Mouse (Mus musculus) kidney, adult 2 months (tissue): ENCODE data around the gene Mtg2. TPM values are rescaled to one million over a fixed set of nuclear protein-coding genes. Genes with fewer than 3 reads are reported as not detected.

ENCODE experiments used
- DNase-seq: peaks from one replicate; pipeline ENCODE4 v3.0.0; 2021
- H3K27ac ChIP-seq: fragments of 200-500 bp; 2 replicates; pipeline ENCODE4 v1.5.1; 2012; ENCODE audit warnings: low read depth, low read length, control low read depth, inconsistent platforms; ENCODE audit not compliant: insufficient read depth
- H3K27me3 ChIP-seq: fragments of 200-500 bp; replicated peaks from 2 replicates; pipeline ENCODE4 v1.6.1; 2012; ENCODE audit warnings: mild to moderate bottlenecking, moderate library complexity, low read length, inconsistent platforms; ENCODE audit not compliant: control insufficient read depth, insufficient read depth
- H3K36me3 ChIP-seq: fragments of 200-500 bp; 2 replicates; pipeline ENCODE4 v1.6.1; 2012; ENCODE audit warnings: mild to moderate bottlenecking, moderate library complexity, low read length, inconsistent platforms; ENCODE audit not compliant: control insufficient read depth, insufficient read depth
- H3K4me1 ChIP-seq: fragments of 200-500 bp; 2 replicates; pipeline ENCODE4 v1.6.1; 2011; ENCODE audit warnings: low read length; ENCODE audit not compliant: control insufficient read depth, insufficient read depth
- H3K4me3 ChIP-seq: fragments of 200-500 bp; 2 replicates; pipeline ENCODE4 v1.5.1; 2011; ENCODE audit warnings: mild to moderate bottlenecking, low read depth, low read length, control low read depth; ENCODE audit not compliant: insufficient read depth
- CTCF ChIP-seq: fragments of 200-500 bp; conservative IDR thresholded peaks from 2 replicates; pipeline ENCODE4 v1.5.1; 2011; ENCODE audit warnings: low read depth, mild to moderate bottlenecking, control low read depth, low read length, moderate library complexity, mixed read lengths; ENCODE audit not compliant: insufficient read depth, insufficient read length
- POLR2A ChIP-seq: fragments of 200-500 bp; IDR thresholded peaks from one replicate; pipeline ENCODE4 v1.6.1; 2011; ENCODE audit warnings: low read depth, low read length, control low read depth
- WGBS: fragments of 180-500 bp; shearing (Covaris S2); methylation state at CpG from one replicate; pipeline ENCODE4 v1.1.7; 2018; 5-methylcytosine and 5-hydroxymethylcytosine counted together
- polyA plus RNA-seq: library from polyadenylated mRNA; depleted of rRNA; stranded (reverse); fragments of >200 nt; gene quantifications from 2 replicates; pipeline ENCODE4 v1.2.3, GENCODE M21; 2012; rRNA removed

Gene Mtg2
- polyA plus RNA-seq, 1 experiment, result 26.2 TPM

GRCm38 (mm10) chr2:180133231-180133630 lies 62.8 kb downstream of the Mtg2 start:
- no peak overlapping the region for H3K27ac ChIP-seq
- no peaks in the 10 kb centered on the region for H3K36me3 ChIP-seq
- TF ChIP-seq POLR2A (no peak), CTCF (no peak)
- 99% methylated on average over 4 of the region's 4 CpGs for WGBS
- no peak overlapping the region for H3K4me3 ChIP-seq
- DNase-seq, result no peak
- H3K27me3 ChIP-seq, result no peaks in the 10 kb centered on the region
- no peaks in the 10 kb centered on the region for H3K4me1 ChIP-seq

GRCm38 (mm10) chr2:180133911-180134310 lies 63.5 kb downstream of the Mtg2 start:
- Histone ChIP-seq H3K36me3 (no peaks in the 10 kb centered on the region), H3K4me1 (no peaks in the 10 kb centered on the region), H3K27ac (no peak overlapping the region), H3K27me3 (no peaks in the 10 kb centered on the region), H3K4me3 (no peak overlapping the region)
- no peak for DNase-seq
- no peak for TF ChIP-seq CTCF
- TF ChIP-seq POLR2A, result no peak
- WGBS, result 76% methylated on average over 3 of the region's 3 CpGs

- H3K36me3 ChIP-seq, result no peaks in the 10 kb centered on the region; the same call in 1 of the 2 replicates
Observed at GRCm38 (mm10) chr2:180135414-180135813, 65.0 kb downstream of the Mtg2 start.

More at GRCm38 (mm10) chr2:180135414-180135813, 65.0 kb downstream of the Mtg2 start:
- Histone ChIP-seq H3K27me3 (no peaks in the 10 kb centered on the region), H3K27ac (no peak overlapping the region), H3K4me1 (peaks cover 1% of the 10 kb centered on the region; the same call in 1 of the 2 replicates), H3K4me3 (no peak overlapping the region)
- TF ChIP-seq POLR2A (no peak), CTCF (no peak)
- no peak for DNase-seq
- 75% methylated on average over 5 of the region's 5 CpGs for WGBS

Other genes starting within 250 kb of the Mtg2 start
- 7.3 and 8.9 TPM in 2 replicates for gene Taf4, start 93.9 kb upstream of the Mtg2 start, polyA plus RNA-seq
- gene Lsm14b, start 45.6 kb upstream of the Mtg2 start, polyA plus RNA-seq, result 27.2 and 29.5 TPM in 2 replicates
- gene Psma7, start 28.2 kb upstream of the Mtg2 start, polyA plus RNA-seq, result 156 and 185 TPM in 2 replicates
- 6.7 and 7.5 TPM in 2 replicates for gene Ss18l1, start 28.1 kb upstream of the Mtg2 start, polyA plus RNA-seq
- gene Hrh3, start 33.9 kb downstream of the Mtg2 start, polyA plus RNA-seq, result 0.08 and 0.17 TPM in 2 replicates
- gene Osbpl2, start 48.7 kb downstream of the Mtg2 start, polyA plus RNA-seq, result 30.3 and 33.8 TPM in 2 replicates
- 80.0 and 95.3 TPM in 2 replicates for gene Adrm1, start 100.9 kb downstream of the Mtg2 start, polyA plus RNA-seq
- 83.3 and 97.8 TPM in 2 replicates for gene Lama5, start 155.3 kb downstream of the Mtg2 start, polyA plus RNA-seq
- 2,294 and 2,331 TPM in 2 replicates for gene Rps21, start 186.8 kb downstream of the Mtg2 start, polyA plus RNA-seq
- gene Cables2, start 202.9 kb downstream of the Mtg2 start, polyA plus RNA-seq, result 18.2 TPM in 2 replicates
- gene Rbbp8nl, start 219.3 kb downstream of the Mtg2 start, polyA plus RNA-seq, result 0.49 and 0.50 TPM in 2 replicates